Mouse (Mus musculus): ENCODE data around the gene Shank2. TPM values are rescaled to one million over a fixed set of nuclear protein-coding genes. Genes with fewer than 3 reads are reported as not detected.

Gene Shank2
- polyA plus RNA-seq, 1 experiment, result 2.0 TPM

GRCm38 (mm10) chr7:144248686-144249422 is 247.1 kb downstream of the Shank2 start:
- Histone ChIP-seq H3K4me1 (ENCODE audit: control insufficient read depth, insufficient read depth, low read length) (no peaks in the 10 kb centered on the region), H3K4me3 (replicated peaks; ENCODE audit: control insufficient read depth, low read depth, low read length) (no peak overlapping the region), H3K27ac (ENCODE audit: control insufficient read depth, insufficient read depth, low read depth, low read length, poor library complexity) (no peak overlapping the region)
- TF ChIP-seq POLR2A (IDR thresholded peaks at IDR 0.05; ENCODE audit: borderline replicate concordance, control insufficient read depth, low read depth, low read length) (no peak), CTCF (IDR thresholded peaks at IDR 0.05; ENCODE audit: control insufficient read depth, insufficient read depth, low read length) (no peak)
- WGBS, result 32% methylated on average over 2 of the region's 2 CpGs

- WGBS, result 63% methylated on average over 4 of the region's 4 CpGs
- Histone ChIP-seq H3K4me3 (replicated peaks; ENCODE audit: control insufficient read depth, low read depth, low read length) (no peak overlapping the region), H3K27ac (ENCODE audit: control insufficient read depth, insufficient read depth, low read depth, low read length, poor library complexity) (no peak overlapping the region), H3K4me1 (ENCODE audit: control insufficient read depth, insufficient read depth, low read length) (no peaks in the 10 kb centered on the region)
- no peak for TF ChIP-seq CTCF (IDR thresholded peaks at IDR 0.05; ENCODE audit: control insufficient read depth, insufficient read depth, low read length)
- TF ChIP-seq POLR2A (IDR thresholded peaks at IDR 0.05; ENCODE audit: borderline replicate concordance, control insufficient read depth, low read depth, low read length), result no peak
Observed at GRCm38 (mm10) chr7:144250791-144251190, 249.1 kb downstream of the Shank2 start.

GRCm38 (mm10) chr7:144251250-144251649 is 249.5 kb downstream of the Shank2 start:
- H3K4me3 ChIP-seq (replicated peaks; ENCODE audit: control insufficient read depth, low read depth, low read length), result no peak overlapping the region
- H3K4me1 ChIP-seq (ENCODE audit: control insufficient read depth, insufficient read depth, low read length), result no peaks in the 10 kb centered on the region
- TF ChIP-seq CTCF (IDR thresholded peaks at IDR 0.05; ENCODE audit: control insufficient read depth, insufficient read depth, low read length) (no peak), POLR2A (IDR thresholded peaks at IDR 0.05; ENCODE audit: borderline replicate concordance, control insufficient read depth, low read depth, low read length) (no peak)
- 43% methylated on average over 6 of the region's 6 CpGs for WGBS
- no peak overlapping the region for H3K27ac ChIP-seq (ENCODE audit: control insufficient read depth, insufficient read depth, low read depth, low read length, poor library complexity)

- no peak overlapping the region for H3K4me3 ChIP-seq (replicated peaks; ENCODE audit: control insufficient read depth, low read depth, low read length)
- no peak overlapping the region for H3K27ac ChIP-seq (ENCODE audit: control insufficient read depth, insufficient read depth, low read depth, low read length, poor library complexity)
- TF ChIP-seq CTCF (IDR thresholded peaks at IDR 0.05; ENCODE audit: control insufficient read depth, insufficient read depth, low read length) (no peak), POLR2A (IDR thresholded peaks at IDR 0.05; ENCODE audit: borderline replicate concordance, control insufficient read depth, low read depth, low read length) (no peak)
- no peaks in the 10 kb centered on the region for H3K4me1 ChIP-seq (ENCODE audit: control insufficient read depth, insufficient read depth, low read length)
- WGBS, result 38% methylated on average over 8 of the region's 8 CpGs
Observed at GRCm38 (mm10) chr7:144254674-144255246, 253.0 kb downstream of the Shank2 start.

GRCm38 (mm10) chr7:144257821-144258220 is 256.1 kb downstream of the Shank2 start:
- 76% methylated on average over 7 of the region's 7 CpGs for WGBS
- H3K4me3 ChIP-seq (replicated peaks; ENCODE audit: control insufficient read depth, low read depth, low read length), result no peak overlapping the region
- H3K27ac ChIP-seq (ENCODE audit: control insufficient read depth, insufficient read depth, low read depth, low read length, poor library complexity), result no peak overlapping the region
- TF ChIP-seq POLR2A (IDR thresholded peaks at IDR 0.05; ENCODE audit: borderline replicate concordance, control insufficient read depth, low read depth, low read length), result no peak
- TF ChIP-seq CTCF (IDR thresholded peaks at IDR 0.05; ENCODE audit: control insufficient read depth, insufficient read depth, low read length), result no peak
- H3K4me1 ChIP-seq (ENCODE audit: control insufficient read depth, insufficient read depth, low read length), result no peaks in the 10 kb centered on the region

GRCm38 (mm10) chr7:144258332-144258731 is 256.6 kb downstream of the Shank2 start:
- no peak overlapping the region for H3K4me3 ChIP-seq (replicated peaks; ENCODE audit: control insufficient read depth, low read depth, low read length)
- WGBS, result 50% methylated on average over 4 of the region's 4 CpGs
- H3K4me1 ChIP-seq (ENCODE audit: control insufficient read depth, insufficient read depth, low read length), result no peaks in the 10 kb centered on the region
- no peak for TF ChIP-seq CTCF (IDR thresholded peaks at IDR 0.05; ENCODE audit: control insufficient read depth, insufficient read depth, low read length)
- TF ChIP-seq POLR2A (IDR thresholded peaks at IDR 0.05; ENCODE audit: borderline replicate concordance, control insufficient read depth, low read depth, low read length), result no peak
- H3K27ac ChIP-seq (ENCODE audit: control insufficient read depth, insufficient read depth, low read depth, low read length, poor library complexity), result no peak overlapping the region

- no peak overlapping the region for H3K4me3 ChIP-seq (replicated peaks; ENCODE audit: control insufficient read depth, low read depth, low read length)
- WGBS, result 67% methylated on average over 6 of the region's 6 CpGs
- no peaks in the 10 kb centered on the region for H3K4me1 ChIP-seq (ENCODE audit: control insufficient read depth, insufficient read depth, low read length)
- H3K27ac ChIP-seq (ENCODE audit: control insufficient read depth, insufficient read depth, low read depth, low read length, poor library complexity), result no peak overlapping the region
- TF ChIP-seq POLR2A (IDR thresholded peaks at IDR 0.05; ENCODE audit: borderline replicate concordance, control insufficient read depth, low read depth, low read length), result no peak
- TF ChIP-seq CTCF (IDR thresholded peaks at IDR 0.05; ENCODE audit: control insufficient read depth, insufficient read depth, low read length), result no peak
Observed at GRCm38 (mm10) chr7:144262666-144263065, 260.9 kb downstream of the Shank2 start.

- H3K4me3 ChIP-seq (replicated peaks; ENCODE audit: control insufficient read depth, low read depth, low read length), result no peak overlapping the region
- WGBS, result 55% methylated on average over 7 of the region's 7 CpGs
- no peak overlapping the region for H3K27ac ChIP-seq (ENCODE audit: control insufficient read depth, insufficient read depth, low read depth, low read length, poor library complexity)
- TF ChIP-seq CTCF (IDR thresholded peaks at IDR 0.05; ENCODE audit: control insufficient read depth, insufficient read depth, low read length) (no peak), POLR2A (IDR thresholded peaks at IDR 0.05; ENCODE audit: borderline replicate concordance, control insufficient read depth, low read depth, low read length) (no peak)
- no peaks in the 10 kb centered on the region for H3K4me1 ChIP-seq (ENCODE audit: control insufficient read depth, insufficient read depth, low read length)
Observed at GRCm38 (mm10) chr7:144266745-144267144, 265.0 kb downstream of the Shank2 start.

Measured in bone marrow, adult 2 months (tissue).